Mouse (Mus musculus) kidney, adult 18-20 months (tissue): Measurements from ENCODE around the gene Gm21244.
"Not testable (repeated sequence)": the region's sequence is repeated elsewhere in the genome, so short reads cannot be mapped to it uniquely, and the experiment has no call there.

Source experiments
- DNase-seq: peaks from one replicate; pipeline ENCODE4 v3.0.0; 2021

Gm21244 gene

DNA sequence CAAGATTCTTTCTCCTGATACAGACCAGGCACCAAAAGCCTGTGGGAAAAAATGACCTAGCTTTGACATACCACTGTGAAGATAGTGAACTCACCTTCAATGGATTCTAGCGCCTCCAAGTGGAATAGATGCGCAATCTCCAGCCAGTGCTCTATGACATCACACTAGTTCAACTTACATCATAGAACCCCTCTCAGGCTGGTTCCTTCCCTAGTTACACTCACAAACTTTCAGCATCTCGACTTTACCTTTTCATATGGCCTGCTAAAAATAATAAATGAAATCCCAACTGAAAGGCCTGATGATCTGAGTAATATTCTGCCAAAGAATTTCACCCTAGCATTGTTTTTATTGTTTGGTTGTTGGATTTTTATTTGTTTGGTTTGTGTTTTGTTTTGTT, at the start of gene Gm21244:
Gm21244 (minus strand) TSS at position 101 of the 400 bp plus-strand sequence.
- DNase-seq, result not testable (repeated sequence)
